Mouse (Mus musculus) thymus, postnatal 10 days (tissue): Measurements from ENCODE around the gene Upk2.

ENCODE experiments used
- DNase-seq, 2 experiments: peaks; one replicate each; pipeline ENCODE4 v3.0.0; 2021; ENCODE audit warnings: low spot score in 2 of 2

The Upk2 gene

DNA sequence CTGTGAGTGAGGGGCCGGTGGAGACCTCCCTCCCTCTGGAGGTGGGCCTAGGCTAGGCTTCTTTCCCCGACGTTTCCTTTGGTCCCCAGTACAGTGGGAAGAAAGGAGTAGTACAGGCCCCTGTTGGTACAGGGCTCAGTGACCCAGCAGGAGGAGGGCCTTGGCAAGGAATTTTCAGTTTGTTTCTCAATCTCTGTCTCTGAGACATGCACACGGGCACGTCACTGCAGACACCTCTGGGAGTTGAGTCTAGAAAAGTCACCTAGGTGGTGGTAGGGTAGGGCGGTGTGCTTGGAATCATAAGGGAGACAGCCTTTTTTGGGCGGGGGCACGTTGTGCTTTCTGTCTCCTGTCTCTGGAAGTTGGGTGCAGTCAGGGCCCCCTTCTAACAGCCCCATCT lies 33.6 kb upstream of the Upk2 start:
- DNase-seq, result no peak

- DNase-seq, result no peak
These were observed 32.7 kb upstream of the Upk2 start for GRCm38 (mm10) chr9:44487441-44487840.

DNA sequence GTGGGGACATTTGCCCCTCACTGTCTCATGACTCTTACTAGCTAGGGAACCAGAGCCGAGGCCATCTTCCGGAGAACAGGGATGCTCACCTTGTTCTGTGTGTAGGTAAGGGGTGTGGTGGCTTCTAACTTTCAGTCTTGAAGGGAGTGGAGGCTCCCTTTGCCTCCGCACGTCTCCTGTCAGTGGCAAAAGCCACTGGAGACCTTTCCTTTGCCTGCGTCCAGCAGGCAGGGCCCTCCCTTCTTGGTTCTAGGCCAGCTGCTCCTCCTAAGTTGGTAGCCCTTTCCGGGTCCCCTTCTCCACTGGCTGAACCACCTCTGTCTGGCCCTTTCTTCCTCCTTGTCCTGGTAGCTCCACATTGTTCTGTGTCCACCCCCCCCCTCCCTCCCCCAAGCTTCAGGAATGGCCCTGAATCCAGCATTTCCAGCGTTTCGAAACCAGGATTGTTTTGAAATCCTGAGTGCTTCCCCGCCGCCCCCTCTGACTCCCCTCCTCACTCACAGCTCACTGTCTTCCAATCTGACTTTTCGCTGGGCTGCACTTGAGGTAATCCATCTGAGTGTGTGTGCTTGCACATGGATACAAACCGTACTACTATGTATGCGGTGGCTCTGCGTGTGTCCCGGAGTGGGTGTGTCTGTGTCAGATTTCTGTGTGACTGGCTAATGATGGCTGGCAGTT lies 32.1 kb upstream of the Upk2 start:
- no peak for DNase-seq

GRCm38 (mm10) chr9:44486335-44486734 lies 31.6 kb upstream of the Upk2 start:
- no peak for DNase-seq

- DNase-seq, result no peak
These were observed 30.9 kb upstream of the Upk2 start for GRCm38 (mm10) chr9:44485516-44486161.

DNA sequence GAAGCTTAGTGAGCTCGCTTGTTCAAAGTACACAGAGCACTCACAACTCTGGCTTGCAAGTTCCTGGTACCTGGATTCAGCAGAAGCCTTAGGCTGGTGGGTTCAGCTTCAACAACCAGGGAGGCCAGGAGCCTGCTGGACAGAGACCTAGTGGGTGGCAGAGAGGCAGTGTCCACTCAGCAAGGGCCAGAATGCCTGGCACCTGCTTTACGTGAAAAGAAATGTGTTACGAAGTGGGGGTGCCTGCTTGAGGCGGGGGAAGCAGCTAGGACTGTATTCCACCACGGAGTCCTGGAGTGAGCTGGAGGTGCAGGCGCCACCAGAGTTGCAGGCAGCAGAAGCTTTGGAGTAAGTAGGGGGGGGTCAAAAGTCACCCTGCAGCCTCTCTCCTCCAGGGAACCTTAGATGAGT lies 30.3 kb upstream of the Upk2 start:
- no peak for DNase-seq

DNA sequence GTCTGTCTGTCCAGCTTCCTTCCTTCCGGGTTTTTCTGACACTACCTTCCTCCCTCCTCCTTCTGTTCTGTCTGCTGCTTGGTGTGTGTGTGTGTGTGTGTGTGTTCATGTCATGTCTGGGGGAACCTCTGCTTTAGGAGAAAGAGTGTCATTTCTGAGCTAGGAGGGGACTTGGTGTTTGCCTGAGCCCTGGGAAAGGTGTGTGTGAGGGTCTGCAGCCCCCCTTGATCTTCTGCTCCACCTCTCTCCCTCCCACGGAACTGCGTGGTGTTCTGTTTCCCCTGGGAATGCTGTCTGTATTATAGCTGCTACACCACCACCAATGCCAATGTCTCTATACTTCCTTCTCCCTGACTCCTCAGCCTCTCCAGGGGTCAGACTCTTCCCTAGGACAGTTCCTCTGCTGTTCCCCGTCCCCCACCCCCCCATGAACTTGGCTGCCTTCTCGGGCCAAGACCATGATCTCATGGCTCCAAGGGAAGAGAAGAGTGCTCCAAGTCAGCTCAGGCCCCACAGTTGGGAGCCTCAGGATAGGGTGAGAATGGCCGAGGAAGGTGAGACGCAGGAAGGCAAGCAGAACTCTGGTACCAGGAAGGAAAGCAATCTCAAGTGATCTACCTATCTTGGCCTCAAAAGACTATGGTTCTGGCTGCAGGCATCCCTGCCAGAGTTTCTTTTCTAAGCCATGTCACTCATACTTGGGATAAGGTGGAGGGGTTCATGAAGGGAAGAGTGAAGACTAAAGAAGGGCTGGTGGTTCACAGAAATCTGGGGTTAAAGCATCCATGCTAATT lies 29.7 kb upstream of the Upk2 start:
- no peak for DNase-seq

- peak in 1 of 2 experiments; percentile 42 for DNase-seq
These were observed 28.8 kb upstream of the Upk2 start for GRCm38 (mm10) chr9:44483510-44484044.

- DNase-seq, result peak; percentile 35 to 47
These were observed 28.3 kb upstream of the Upk2 start for GRCm38 (mm10) chr9:44483041-44483509.

DNA sequence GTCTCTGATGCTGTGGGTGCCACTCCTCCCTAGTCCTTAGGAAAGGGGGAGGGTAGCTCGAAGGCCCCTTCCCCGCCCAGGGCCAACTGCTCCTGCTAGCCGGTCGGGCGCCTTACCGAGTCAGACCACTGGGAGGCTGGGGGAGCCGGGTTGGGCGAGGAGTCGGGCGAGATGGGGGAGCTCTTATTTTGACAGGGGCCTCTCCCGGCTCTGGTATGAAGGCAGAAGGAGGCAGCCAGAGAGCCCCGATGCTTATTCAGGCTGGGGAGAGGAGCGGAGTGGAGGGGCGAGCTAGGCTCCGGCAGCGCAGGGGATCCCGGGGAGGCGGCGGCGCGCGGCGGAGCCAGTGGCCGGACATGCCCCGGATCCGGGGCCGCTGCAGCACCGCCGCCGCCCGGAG lies 27.8 kb upstream of the Upk2 start, which contains the start of gene Bcl9l:
Gene Bcl9l, plus strand, starts transcription at position 274 of the 400 bp plus-strand sequence.
- DNase-seq, result peak; percentile 91 to 93

GRCm38 (mm10) chr9:44482112-44482511 lies 27.3 kb upstream of the Upk2 start:
- DNase-seq, result no peak

DNA sequence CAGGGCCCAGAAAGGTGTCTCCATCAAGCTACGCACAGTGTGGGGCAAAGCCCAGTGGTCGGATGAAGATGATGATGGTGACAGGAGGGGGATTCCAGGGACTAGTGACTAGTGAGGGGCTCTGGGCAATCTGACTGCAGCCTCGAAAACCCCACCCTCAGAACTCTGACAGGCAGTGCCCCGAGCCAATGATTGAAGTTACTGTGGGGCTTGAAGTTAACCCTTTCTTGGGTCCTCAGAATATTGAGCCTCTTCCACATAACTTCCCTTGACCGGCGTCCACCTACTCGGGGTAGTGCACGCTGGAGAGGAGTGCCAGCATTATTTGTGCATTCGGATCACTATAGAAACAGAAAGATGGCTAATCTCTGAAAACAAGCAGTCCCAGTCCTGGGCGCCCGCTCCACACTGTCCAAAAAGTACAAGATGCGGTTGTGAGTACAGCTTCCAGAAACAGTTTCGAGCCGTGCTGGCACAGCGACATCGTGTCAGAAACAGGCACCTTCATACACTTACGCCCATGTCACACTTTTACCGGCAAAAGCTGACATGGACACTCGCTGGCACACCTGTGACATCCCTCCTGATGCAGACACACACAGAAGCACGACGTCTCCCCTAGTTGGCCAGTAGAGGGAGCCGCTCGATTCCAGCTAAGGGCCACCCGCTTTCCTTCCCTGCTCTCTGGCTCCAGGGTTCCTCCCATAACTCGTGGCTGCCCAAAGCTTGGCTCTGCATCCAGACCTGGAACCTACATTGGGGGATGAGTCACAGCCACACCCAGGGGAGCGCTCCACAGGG lies 25.1 kb upstream of the Upk2 start:
- DNase-seq, result peak; percentile 69 to 83

DNA sequence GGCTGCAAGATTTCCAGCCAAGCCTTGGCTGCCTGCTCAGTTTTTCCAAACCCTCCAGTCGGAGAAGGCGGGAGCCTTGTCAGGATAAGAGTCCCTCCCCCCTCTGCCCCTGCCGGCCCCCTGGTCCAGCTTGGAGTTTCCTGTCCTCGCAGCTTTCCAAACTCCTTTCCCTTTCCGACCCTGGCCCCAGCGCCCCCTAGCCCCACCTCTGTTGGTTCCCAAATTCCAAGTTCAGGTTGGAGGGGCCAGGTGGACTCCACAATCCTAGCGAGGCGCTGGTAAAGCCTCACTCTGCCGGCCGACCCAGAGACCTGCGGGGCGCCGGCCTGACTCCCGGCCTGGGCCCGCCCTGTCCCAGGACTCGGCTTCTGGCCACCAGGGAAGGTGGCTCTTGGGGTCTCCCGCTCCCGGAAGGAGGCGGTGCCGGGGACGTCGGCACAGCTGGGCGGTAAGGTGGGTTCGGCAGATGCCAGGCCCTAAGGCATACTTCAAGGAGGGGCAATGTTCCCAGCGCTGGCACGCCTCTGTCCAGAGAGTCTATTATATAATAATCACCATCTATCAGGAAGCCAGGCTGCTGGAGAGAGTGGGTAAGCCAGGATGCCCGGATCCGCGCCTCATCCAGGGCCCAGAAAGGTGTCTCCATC lies 24.3 kb upstream of the Upk2 start:
- DNase-seq, result no peak

- no peak for DNase-seq
These were observed 23.6 kb upstream of the Upk2 start for GRCm38 (mm10) chr9:44478229-44478921.

DNA sequence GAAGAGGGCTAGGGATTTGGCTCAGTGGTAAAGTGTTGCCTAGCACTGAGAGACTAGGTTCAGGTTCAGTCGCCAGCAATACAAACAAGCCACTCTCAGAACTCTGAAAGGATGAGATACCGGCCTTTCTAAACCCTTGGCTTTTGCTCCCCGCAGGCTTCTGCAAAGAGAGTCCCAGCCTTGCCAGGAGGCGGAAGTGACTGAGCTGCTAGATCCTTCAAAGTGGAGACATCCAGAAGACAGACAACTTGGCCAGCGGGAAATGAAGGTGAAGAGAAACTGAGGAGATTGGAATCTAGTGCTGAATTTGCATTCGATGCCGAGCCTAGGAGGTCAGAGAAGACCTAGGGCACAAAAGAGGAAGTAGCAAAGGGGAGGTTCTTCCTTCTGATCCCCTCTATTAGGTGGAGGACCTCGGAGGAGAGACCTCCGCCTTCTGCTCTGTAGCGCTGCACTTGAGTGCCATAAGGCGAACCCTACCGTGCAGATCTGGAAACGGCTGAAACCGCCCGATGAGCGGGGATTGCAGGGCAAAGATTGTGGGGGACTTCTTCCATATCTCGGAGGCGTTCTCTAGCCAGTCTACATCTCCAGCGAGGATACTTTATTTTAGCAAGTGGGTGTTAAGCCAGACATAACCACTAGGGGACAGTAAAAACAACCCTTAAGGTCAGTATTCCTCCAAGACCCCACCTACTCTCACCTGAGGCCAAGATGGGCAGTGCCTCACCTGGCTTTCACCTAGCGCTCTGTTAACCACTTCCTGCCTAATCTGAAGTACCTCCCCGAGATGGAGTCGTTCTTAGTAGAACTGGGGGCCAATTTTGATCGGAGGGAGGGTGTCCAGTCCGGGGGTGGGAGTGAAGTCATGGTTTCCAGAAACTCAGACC lies 22.8 kb upstream of the Upk2 start:
- DNase-seq, result peak in 1 of 2 experiments; percentile 62

GRCm38 (mm10) chr9:44475936-44476335 lies 21.2 kb upstream of the Upk2 start:
- DNase-seq, result no peak

DNA sequence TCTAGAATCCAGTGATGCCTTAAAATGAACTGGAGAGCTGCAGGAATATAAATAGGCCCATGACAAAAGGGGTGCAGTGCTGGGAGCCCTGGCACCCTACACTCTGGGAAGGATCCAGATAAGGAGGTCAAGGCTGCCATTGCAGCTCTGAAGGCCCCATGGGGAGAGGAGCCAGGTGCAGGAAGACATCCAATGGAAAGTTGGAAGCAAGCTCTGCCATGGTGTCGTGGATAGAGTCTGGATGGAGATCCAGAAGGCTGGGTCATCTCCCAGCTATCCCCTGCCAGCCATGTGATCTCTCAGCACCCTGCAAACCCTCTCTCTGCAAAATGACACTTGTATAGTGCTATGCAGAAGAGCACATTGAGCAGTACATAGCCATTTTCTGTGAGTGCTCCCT lies 19.6 kb upstream of the Upk2 start:
- DNase-seq, result no peak

DNA sequence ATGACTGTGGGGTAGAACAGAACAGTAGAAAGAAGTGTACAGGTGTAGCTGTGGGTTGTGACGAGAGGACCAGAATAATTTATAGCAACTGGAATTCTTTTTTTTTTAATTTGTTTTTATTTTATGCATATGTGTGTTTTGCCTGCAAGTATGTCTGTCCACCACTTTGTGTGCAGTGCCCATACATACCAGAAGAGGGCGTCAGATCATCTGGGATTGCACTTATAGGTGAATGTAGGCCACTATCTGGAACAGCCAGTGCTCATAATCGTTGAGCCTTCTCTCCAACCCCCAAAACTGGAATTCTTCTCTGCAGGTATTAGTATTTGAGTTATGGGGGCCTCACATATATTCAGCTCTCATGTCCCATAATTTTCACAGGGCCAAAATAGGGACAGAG lies 18.4 kb upstream of the Upk2 start:
- DNase-seq, result no peak

DNA sequence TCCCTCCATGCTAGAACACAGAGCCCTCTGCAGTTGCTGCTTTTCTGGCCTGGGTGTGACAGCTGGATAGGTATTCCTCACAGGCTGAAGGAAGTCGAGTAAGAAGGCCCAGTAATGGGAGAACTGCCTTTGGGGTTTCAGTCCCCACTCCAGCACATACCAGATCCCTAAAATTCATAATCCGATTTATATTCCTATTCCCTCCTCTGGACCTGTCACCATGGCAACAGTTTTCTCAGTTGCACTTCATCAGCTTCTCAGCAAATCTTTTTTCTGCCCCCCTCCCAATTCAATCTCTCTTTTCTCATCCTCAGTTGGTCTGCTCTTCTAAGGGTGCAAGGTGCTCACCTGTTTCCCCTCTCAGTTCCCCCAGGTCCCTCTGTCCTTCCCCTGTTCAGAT lies 14.0 kb upstream of the Upk2 start:
- no peak for DNase-seq
